Mouse (Mus musculus) spleen, embryonic (tissue): ENCODE data around the gene Terb1.

Experiments
- CTCF ChIA-PET: fragments of 350-600 bp; sonication (Branson Sonifier 250); formaldehyde crosslinking; loops from one replicate; lab custom pipeline; 2022; lab: Charles Lee

The Terb1 gene

GRCm38 (mm10) chr8:104412805-104413532, 96.7 kb downstream of the Terb1 start:
- CTCF ChIA-PET: no interaction called here

- CTCF ChIA-PET: no interaction called here
These were observed 97.7 kb downstream of the Terb1 start for GRCm38 (mm10) chr8:104411972-104412371.

GRCm38 (mm10) chr8:104411468-104411867, 98.2 kb downstream of the Terb1 start:
- CTCF ChIA-PET: no interaction called here

- CTCF ChIA-PET: no interaction called here
These were observed 99.0 kb downstream of the Terb1 start for GRCm38 (mm10) chr8:104410628-104411273.

GRCm38 (mm10) chr8:104408328-104409110, 101.2 kb downstream of the Terb1 start:
- CTCF ChIA-PET: no interaction called here

- CTCF ChIA-PET: no interaction called here
These were observed 103.2 kb downstream of the Terb1 start for GRCm38 (mm10) chr8:104406340-104407128.

GRCm38 (mm10) chr8:104405430-104406187, 104.1 kb downstream of the Terb1 start:
- CTCF ChIA-PET: no interaction called here

GRCm38 (mm10) chr8:104403596-104403995, 106.1 kb downstream of the Terb1 start:
- CTCF ChIA-PET: no interaction called here
